Mouse (Mus musculus): ENCODE data around the gene Tmem63c.
A peak's percentile ranks its signal among the peaks of the same experiment; 100 is the strongest.

The Tmem63c gene

GRCm38 (mm10) chr12:87000840-87001176 lies 20.3 kb upstream of the Tmem63c start:
- DNase-seq (ENCODE audit: low spot score in 2 of 2), result no peak

GRCm38 (mm10) chr12:87002209-87002608 lies 18.9 kb upstream of the Tmem63c start:
- no peak for DNase-seq (ENCODE audit: low spot score in 2 of 2)

DNA sequence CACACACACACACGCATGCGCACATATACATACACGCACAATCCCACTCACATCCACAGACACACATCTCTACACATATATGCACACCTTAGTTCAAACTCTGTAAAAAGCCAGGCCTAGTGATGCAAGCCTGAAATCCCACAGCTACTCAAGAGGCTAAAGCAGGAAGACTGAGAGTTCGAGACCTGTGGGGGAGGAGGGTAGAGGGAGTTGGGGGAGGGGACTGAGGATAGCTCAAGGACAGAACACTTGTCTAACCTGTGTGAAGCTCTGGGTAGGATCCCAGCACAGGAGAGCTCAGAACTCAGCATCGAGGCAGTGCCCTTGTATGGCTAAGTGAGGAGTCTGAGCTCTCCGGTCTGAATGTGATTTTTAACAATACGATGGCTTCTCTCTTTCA lies 18.3 kb upstream of the Tmem63c start:
- no peak for DNase-seq (ENCODE audit: low spot score in 2 of 2)

DNA sequence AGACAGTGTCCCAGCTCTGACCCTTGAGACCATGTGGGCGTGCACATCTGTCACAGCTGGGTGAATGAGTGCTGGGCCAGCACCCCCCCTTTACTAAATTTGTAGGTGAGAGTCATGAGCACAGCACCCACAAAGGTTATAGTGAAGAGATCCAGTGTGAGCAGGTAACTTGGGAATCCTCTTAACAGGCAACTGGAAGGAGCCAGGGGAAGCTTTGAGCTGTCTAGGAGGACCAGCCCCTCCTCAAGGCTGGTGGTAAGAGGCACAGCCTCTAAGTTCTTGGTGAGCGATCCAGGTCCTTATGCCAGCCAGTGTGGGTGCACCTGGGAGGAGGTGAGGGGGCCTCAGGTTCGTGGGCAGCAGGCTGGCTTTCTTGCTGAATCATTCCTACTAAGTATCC lies 17.5 kb upstream of the Tmem63c start:
- DNase-seq (ENCODE audit: low spot score in 2 of 2), result no peak

DNA sequence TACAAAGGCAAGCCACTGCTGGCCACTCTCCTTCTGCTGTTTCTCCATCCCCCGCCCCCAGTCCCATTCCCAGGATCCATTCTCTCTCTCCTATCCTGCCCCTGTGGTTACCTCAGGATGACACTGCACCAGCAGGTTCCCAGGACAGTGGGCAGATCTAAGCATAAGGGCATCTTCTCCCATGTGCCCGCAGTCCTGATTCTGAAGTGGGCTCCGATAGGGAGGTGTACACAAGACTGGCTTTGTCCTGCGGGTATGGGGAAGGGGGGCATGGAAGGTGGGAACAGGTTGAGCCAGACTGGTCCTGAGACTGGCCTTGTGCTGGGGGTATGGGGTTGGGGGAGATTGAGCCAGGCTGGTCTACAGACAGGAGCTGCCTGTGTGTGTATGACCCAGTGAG lies 16.5 kb upstream of the Tmem63c start:
- DNase-seq (ENCODE audit: low spot score in 2 of 2), result no peak

DNA sequence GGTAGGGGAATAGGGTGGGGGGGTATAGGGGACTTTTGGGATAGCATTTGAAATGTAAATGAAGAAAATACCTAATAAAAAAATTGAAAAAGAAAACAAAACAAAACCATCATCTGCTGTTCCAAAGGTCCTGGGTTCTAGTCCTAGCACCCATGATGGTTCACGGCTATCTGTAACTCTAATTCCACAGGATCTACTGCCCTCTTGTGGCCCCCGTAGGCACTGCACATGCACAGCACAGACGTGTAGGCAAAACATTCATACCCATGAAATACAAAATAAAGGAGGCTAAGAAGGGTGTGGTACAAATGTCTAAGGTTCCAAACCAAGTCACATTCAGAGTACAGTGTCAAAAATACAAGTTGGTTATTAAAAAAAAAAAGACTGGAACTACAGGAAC lies 4.1 kb upstream of the Tmem63c start:
- peak in 1 of 2 experiments; percentile 57 for DNase-seq (ENCODE audit: low spot score in 2 of 2)

- DNase-seq (ENCODE audit: low spot score in 2 of 2), result no peak
Observed at GRCm38 (mm10) chr12:87018756-87019155, 2.4 kb upstream of the Tmem63c start.

DNA sequence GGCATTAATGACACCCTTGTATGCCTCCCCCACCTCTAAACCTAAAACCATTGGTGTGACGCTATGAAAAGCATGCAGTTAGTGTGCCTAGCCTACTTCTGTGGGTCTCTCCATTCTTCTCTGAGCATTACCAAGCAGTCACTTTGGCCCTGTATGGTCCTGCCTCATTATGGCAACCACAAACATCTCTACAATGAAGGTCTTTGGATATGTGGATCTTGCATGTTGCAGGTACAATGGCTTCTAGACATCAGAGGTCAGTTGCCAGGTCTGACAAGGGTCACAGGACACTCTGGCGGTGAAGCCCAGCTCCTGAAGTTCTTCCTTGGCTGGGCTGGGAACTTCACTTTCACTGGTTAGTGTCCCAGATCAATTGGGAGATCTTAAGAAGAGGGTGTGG lies 866 bp downstream of the Tmem63c start:
- no peak for DNase-seq (ENCODE audit: low spot score in 2 of 2)

DNA sequence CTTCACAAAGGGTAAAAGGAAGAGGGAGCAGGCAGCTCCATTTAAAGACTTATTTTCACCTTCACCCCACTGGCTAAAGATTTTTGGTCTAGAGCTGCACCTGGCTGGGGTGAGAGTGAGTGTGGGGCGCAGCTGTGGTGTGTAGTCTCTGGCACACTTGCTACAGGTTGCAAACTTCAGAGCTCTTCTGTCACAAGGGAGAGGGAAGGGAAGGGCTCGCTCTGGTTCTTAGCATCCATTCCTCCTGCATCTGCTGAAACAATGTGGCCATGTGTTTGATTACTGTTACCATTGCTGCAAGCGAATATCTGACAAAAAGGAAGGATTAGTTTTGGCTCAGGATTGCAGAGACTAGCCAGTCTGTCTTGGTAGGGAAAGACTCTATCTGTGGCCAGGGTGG lies 2.3 kb downstream of the Tmem63c start:
- no peak for DNase-seq (ENCODE audit: low spot score in 2 of 2)

DNA sequence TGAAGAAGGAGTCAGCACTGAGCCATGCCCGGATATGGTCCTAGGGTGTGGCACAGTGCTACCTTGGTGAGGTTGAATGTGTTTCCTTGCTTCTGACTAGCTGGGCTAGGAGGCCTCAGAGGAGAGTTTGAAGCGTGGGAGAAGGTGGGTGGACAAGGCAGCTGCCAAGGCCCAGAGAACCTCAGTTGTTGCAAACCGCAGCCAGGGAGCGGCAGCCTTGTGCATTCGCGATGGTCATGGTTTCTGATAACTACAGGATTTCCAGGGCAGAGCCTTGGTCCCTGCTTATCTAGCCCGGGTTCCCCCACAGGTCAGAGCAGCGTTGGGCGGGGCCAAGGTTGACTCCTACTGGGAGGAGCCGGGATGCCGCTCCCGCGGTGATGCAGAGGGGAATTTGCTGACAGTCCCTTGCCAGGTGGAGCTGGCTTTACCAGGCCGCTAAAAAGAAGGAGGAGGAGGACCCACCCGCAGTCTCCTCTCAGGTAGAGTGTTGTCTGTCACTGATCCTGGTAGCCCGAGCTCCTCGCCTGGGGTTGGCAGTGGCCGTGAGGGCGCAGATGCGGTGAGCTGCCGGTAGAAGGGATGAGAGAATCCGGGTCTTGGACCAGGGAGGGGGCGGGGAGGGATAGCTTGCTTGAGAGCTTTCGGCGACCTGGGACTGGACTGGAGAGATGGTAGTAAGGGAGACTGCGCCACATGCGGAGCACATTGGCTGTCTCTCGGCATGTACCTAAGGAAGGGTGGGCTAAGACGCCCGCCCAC lies 5.2 kb downstream of the Tmem63c start:
- DNase-seq (ENCODE audit: low spot score in 2 of 2), result no peak

DNA sequence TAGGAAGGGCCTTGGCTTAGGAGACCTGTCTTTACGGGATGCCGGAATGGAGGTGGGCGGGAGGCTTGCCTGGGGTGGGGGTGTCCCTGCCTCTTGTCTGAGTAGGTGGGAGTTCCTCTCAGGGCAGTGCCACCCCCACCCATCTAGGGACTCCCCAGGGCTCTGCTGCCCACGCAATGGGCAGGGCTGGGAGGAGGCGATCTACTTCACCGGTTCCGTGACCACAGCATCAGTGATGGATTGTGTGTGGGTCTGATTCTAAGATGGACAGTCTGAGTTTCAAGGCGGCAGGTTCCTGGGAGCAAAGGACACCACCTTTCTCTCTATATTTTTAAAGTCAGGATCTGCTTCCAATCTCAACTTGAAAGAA lies 5.7 kb downstream of the Tmem63c start:
- DNase-seq (ENCODE audit: low spot score in 2 of 2), result no peak

GRCm38 (mm10) chr12:87027391-87027790 lies 6.3 kb downstream of the Tmem63c start:
- DNase-seq (ENCODE audit: low spot score in 2 of 2), result no peak

DNA sequence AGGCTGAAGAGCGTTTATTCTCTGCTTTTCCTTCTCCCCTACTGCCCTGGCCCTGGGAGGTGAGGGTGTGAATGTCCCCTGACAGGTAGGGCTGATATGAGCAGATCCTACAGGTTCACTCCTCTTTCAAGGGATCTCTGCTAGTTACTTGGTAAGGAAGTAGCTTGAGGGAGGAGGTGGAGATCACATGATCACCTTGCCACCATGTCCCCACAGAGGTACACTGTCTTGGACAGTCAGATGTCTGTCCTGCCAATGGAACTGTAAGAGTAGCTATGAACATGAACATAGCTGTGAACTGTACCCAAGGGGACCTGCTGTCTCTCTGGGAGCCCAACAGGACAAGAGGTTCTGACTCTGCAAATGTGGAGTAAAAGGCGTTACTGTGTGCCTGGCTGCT lies 6.9 kb downstream of the Tmem63c start:
- DNase-seq (ENCODE audit: low spot score in 2 of 2), result no peak

DNA sequence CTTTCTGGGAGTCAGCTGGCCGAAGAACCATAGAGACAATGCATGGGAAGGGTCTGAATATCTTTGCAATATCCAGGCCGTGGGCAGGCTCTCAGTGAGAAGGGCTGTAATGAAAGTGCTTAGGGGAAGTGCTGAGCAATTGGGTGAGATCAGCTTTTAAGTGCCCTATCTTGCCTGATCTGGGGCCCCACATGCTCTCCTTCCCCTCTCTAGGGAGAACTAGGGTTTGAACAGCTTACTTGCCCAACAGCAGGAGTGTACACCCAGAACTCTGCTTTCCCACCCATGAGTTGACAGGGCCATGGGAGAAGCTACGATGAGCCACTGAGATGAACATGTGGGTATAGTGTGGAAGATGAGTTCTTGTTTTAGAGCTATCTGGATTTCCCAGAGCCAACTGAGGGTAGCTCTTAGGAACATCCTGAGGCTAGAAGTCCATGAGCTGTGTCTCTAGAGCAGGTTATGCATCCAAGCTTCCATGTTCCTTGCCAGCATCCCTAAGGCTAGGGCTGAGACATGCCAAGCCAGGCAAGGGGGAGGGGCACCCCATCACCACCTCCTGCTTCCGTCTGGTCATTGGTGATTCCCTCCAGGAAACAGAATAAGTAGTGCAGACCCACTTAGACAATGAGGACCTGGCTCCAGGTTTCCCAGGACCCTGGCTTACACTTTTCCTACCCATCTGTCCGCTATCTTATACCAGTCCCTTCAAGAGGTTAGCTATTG lies 8.3 kb downstream of the Tmem63c start:
- no peak for DNase-seq (ENCODE audit: low spot score in 2 of 2)

- no peak for DNase-seq (ENCODE audit: low spot score in 2 of 2)
Observed at GRCm38 (mm10) chr12:87031163-87031763, 10.1 kb downstream of the Tmem63c start.

GRCm38 (mm10) chr12:87036631-87037030 lies 15.5 kb downstream of the Tmem63c start:
- no peak for DNase-seq (ENCODE audit: low spot score in 2 of 2)

- no peak for DNase-seq (ENCODE audit: low spot score in 2 of 2)
Observed at GRCm38 (mm10) chr12:87040166-87040565, 19.0 kb downstream of the Tmem63c start.

GRCm38 (mm10) chr12:87040857-87041256 lies 19.7 kb downstream of the Tmem63c start:
- DNase-seq (ENCODE audit: low spot score in 2 of 2), result no peak

- no peak for DNase-seq (ENCODE audit: low spot score in 2 of 2)
Observed at GRCm38 (mm10) chr12:87042456-87042855, 21.3 kb downstream of the Tmem63c start.

GRCm38 (mm10) chr12:87043221-87043620 lies 22.1 kb downstream of the Tmem63c start:
- DNase-seq (ENCODE audit: low spot score in 2 of 2), result no peak

DNA sequence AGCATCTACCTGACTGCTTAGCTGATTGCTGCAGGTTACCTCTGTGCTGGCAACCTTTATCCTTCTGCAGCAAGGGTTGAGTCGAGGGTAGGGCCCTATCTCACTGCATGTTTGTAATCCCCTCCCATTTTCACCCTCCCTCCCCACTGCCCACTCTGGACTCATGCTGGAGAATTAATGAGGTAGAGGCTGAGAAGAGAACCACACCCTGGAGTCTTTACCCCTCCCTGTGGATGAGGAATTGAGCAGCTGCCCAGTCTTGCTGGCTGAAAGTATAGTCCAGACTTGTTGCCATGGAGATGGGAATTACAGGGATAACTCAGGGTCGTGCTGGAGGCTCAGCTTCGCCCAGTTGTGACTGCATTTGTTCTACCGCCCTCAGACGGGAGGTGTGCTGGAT lies 23.6 kb downstream of the Tmem63c start:
- no peak for DNase-seq (ENCODE audit: low spot score in 2 of 2)

GRCm38 (mm10) chr12:87047536-87047935 lies 26.4 kb downstream of the Tmem63c start:
- no peak for DNase-seq (ENCODE audit: low spot score in 2 of 2)

GRCm38 (mm10) chr12:87052661-87053321 lies 31.7 kb downstream of the Tmem63c start:
- peak; percentile 51 to 85 for DNase-seq (ENCODE audit: low spot score in 2 of 2)
